Mouse (Mus musculus): Measurements from ENCODE around the gene Fxyd4.

The Fxyd4 gene

DNA sequence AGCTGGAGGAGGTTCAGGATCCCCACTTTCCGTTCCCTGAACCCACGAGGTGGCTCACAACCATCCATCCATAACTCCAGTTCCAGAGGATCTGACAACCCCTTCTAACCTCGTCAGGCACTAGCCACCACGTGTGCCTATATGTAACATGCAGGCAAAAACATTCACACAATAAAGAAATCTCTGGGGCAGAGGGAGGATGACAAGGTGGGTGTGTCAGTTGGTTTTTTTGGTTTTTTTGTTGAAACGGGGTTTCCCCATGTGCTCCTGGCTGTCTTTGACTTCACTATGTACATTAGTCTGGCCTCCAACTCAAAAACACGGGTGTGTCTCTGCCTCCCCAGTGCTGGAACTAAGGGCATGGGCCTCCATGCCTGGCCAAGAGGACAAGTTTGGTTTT lies 47.2 kb downstream of the Fxyd4 start:
- DNase-seq (ENCODE audit: low spot score) = no peak

DNA sequence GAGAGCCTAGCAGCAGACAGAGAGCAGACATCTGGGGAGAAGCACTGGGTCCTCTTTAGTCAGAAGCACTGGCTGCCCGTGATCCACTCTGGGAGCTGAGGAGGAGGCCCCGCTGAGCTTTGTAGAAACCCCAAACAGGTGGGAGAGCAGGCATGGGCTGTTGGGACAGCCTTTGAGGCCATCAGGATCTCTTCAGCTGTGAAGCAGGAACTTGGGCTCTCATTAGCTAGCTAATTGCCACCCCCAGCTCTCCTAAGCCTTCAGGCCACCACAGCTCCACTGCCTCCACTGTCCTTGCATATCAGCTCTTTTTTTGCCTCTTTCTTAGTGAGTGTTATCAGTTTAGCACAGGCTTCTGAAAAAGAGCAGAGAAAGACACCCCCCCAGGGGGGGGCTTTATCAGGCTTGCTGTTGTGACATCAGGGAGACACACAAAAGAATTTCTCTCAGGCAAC lies 48.8 kb downstream of the Fxyd4 start:
- no peak for DNase-seq (ENCODE audit: low spot score)

DNA sequence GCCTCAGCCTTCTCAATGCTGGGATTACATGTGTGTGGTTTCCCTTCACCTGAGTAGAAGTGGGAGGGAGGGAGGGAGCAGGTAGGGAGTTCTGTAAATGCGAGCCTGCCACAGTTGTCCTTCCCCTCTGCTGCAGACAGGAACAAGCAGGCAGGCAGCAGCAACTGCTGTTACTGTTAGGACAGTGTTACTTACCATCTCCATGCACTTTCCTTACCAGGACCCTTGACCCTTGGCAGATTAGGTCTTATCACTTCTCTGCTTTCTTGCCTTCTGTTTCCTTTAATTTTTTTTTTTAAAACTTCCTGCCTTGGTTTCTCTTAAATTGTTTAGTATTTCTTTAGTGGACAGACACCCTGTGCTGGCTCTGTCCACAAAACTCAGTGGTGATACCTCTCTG lies 49.5 kb downstream of the Fxyd4 start:
- DNase-seq (ENCODE audit: low spot score) = no peak

DNA sequence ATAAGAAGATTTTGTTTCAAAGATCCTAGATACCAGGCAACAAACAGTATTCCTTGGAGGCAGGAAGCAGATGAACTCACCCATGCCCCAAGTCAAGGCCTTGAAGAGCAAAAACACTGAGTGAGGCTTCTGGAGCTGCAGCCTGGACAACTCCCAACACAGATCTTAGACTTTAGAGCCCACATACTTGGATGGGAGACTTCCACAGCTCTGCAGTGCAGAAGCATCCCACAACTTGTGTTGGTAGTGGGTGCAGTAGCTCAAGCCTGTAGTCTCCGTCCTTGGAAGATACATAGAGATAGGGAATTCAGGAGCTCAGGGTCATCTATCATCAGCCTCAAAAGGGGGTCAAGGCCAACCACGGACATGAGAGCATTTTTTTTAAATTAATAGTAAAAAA lies 51.5 kb downstream of the Fxyd4 start:
- DNase-seq (ENCODE audit: low spot score) = no peak
